Mouse (Mus musculus) heart, embryonic 12.5 days (tissue): ENCODE measurements around the gene Patz1. TPM values are rescaled to one million over a fixed set of nuclear protein-coding genes. Genes with fewer than 3 reads are reported as not detected.
A peak's percentile ranks its signal among the peaks of the same experiment; 100 is the strongest.

Experiments used
- ATAC-seq: fragments of 200-750 bp; cut with Nextera tagmentation; 2 replicates; pipeline ENCODE4 v1.8.0; 2017; ENCODE audit warnings: moderate TSS enrichment, moderate library complexity; ENCODE audit not compliant: insufficient number of reproducible peaks, low FRiP score
- H3K27ac ChIP-seq: fragments of 300-500 bp; sonication (generic); 2 replicates; pipeline ENCODE4 v1.5.1; 2016; ENCODE audit warnings: mild to moderate bottlenecking, moderate library complexity; ENCODE audit not compliant: poor library complexity, severe bottlenecking
- H3K27me3 ChIP-seq: fragments of 300-500 bp; sonication (generic); replicated peaks from 2 replicates; pipeline ENCODE4 v1.6.1; 2016; ENCODE audit warnings: mild to moderate bottlenecking, moderate library complexity
- H3K36me3 ChIP-seq: fragments of 300-500 bp; sonication (generic); 2 replicates; pipeline ENCODE4 v1.6.1; 2016; ENCODE audit warnings: mild to moderate bottlenecking, moderate library complexity
- H3K4me1 ChIP-seq: fragments of 300-500 bp; sonication (generic); replicated peaks from 2 replicates; pipeline ENCODE4 v1.6.1; 2016; ENCODE audit warnings: mild to moderate bottlenecking
- H3K4me2 ChIP-seq: fragments of 300-500 bp; sonication (generic); 2 replicates; pipeline ENCODE4 v1.6.1; 2016; ENCODE audit warnings: mild to moderate bottlenecking, moderate library complexity
- H3K4me3 ChIP-seq: fragments of 300-500 bp; sonication (generic); 2 replicates; pipeline ENCODE4 v1.5.1; 2016; ENCODE audit warnings: mild to moderate bottlenecking
- H3K9ac ChIP-seq: fragments of 300-500 bp; sonication (generic); 2 replicates; pipeline ENCODE4 v1.6.1; 2016; ENCODE audit warnings: mild to moderate bottlenecking, moderate library complexity
- H3K9me3 ChIP-seq: fragments of 300-500 bp; sonication (generic); replicated peaks from 2 replicates; pipeline ENCODE4 v1.6.1; 2016; ENCODE audit warnings: mild to moderate bottlenecking, moderate library complexity
- WGBS: fragments of 180-500 bp; shearing (Covaris S2); methylation state at CpG from one replicate; pipeline ENCODE4 v1.1.7; 2016; 5-methylcytosine and 5-hydroxymethylcytosine counted together
- polyA plus RNA-seq: library from polyadenylated mRNA; unstranded; fragments of >200 nt; fragmentation: Nextera tagmentation; extraction: Ambion mirVana; gene quantifications from 2 replicates; pipeline ENCODE4 v1.2.1, GENCODE M21; 2016

Patz1 gene
- polyA plus RNA-seq, 1 experiment from 2014 or later, result 35.6 TPM

DNA sequence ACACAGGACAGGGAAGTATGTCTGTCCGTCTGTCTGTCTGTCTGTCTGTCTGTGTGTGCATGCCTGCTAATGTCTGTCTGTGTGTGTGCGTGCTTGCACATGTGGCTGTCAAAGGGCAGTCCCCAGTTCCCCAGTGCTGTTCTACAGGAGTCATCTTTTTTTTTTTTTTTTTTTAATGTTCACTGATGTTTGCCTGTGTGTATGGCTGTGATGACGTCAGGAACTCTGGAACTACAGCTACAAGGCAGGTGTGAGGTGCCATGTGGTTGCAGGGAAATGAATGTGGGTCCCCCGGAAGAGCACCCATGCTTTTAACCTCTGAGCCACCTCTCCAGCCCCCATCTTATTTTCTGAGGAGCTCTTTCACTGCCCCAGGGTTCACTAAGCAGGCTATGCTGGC is 21.2 kb downstream of the Patz1 start:
- H3K27ac ChIP-seq, result no peak overlapping the region
- H3K9me3 ChIP-seq, result no peaks in the 10 kb centered on the region
- H3K9ac ChIP-seq, result no peak overlapping the region
- peaks cover 73% of the 10 kb centered on the region for H3K36me3 ChIP-seq
- H3K27me3 ChIP-seq, result no peaks in the 10 kb centered on the region
- no peak overlapping the region for H3K4me2 ChIP-seq
- H3K4me1 ChIP-seq, result peaks cover 13% of the 10 kb centered on the region
- no peak overlapping the region for H3K4me3 ChIP-seq
- ATAC-seq, result no peak
- WGBS, result 93% methylated on average over 4 of the region's 4 CpGs

DNA sequence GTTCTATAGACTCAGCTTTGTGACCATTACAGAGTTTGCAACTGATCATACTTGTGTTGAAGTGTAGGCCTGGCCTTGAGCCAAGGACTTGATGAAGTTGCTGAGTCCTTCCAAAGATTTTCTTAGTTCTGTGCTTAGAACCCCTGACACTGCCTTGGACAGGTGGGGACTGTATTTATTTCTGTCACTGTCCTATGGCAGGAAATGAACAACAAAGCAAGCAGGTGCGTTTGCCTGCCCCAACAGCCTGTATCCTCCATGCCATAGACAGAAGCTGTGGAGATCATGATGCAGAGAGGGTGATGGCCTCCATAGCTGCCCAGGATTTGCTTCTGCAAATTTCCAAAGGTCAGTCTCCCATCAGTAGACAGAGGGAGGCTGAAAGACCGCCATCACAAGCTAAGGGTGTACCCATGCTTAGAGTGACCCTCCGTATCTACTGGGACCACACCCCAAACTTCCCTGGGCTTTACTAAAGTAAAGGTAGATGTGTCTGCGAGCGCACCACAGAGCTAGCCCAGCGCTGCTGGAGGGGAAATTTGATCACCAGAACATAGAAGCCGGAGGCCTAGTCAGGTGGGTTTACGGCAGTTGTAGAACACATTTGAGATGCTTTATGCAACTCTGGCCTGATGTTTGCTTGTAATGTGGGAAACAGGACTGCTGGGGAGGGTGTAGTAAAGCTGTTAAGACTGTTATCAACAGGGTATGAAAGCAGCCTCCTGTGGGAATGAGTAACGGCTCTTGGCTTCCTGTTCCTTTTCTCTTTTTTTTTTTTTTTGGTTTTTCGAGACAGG is 22.3 kb downstream of the Patz1 start:
- no peak overlapping the region for H3K9ac ChIP-seq
- H3K4me1 ChIP-seq, result peaks cover 13% of the 10 kb centered on the region
- WGBS, result 76% methylated on average over 10 of the region's 10 CpGs
- H3K27ac ChIP-seq, result no peak overlapping the region
- peaks cover 62% of the 10 kb centered on the region for H3K36me3 ChIP-seq
- ATAC-seq, result no peak
- no peak overlapping the region for H3K4me3 ChIP-seq
- H3K9me3 ChIP-seq, result no peaks in the 10 kb centered on the region
- H3K4me2 ChIP-seq, result no peak overlapping the region
- no peaks in the 10 kb centered on the region for H3K27me3 ChIP-seq

DNA sequence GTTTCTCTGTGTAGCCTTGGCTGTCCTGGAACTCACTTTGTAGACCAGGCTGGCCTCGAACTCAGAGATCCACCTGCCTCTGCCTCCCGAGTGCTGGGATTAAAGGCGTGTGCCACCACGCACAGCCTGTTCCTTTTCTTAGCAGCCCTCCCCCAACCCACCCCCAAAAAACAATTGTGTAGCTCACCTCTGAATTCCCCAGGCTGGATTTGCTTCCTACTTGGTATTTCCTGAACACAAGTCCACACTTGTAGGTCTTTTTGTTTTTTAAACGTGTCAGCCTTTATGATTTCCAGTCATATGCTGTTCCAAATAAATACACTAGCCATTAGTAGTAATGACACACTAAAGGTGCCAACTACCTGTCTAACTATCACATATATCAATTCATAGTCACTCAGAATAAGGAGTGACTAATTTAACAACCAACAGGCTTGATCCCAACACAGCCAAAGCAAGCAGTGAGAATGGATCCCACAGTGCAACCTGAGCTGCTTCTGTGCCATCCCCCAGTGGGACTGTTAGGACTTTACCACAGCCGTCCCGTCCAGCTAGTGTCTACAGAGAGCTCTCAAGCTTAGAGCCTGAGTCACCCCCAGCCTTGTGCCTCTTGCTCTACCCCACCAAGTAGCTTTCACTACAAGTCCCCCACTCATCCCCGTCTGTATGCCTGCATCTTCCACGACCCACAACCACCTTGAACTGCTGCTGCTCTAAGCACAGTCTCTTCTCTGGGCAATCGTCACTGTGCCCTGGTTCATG is 23.1 kb downstream of the Patz1 start:
- Histone ChIP-seq H3K4me3 (no peak overlapping the region), H3K27ac (no peak overlapping the region), H3K9me3 (no peaks in the 10 kb centered on the region), H3K4me1 (peaks cover 13% of the 10 kb centered on the region), H3K27me3 (no peaks in the 10 kb centered on the region), H3K36me3 (peaks cover 55% of the 10 kb centered on the region), H3K4me2 (no peak overlapping the region), H3K9ac (no peak overlapping the region)
- WGBS, result 82% methylated on average over 10 of the region's 10 CpGs
- ATAC-seq, result no peak

DNA sequence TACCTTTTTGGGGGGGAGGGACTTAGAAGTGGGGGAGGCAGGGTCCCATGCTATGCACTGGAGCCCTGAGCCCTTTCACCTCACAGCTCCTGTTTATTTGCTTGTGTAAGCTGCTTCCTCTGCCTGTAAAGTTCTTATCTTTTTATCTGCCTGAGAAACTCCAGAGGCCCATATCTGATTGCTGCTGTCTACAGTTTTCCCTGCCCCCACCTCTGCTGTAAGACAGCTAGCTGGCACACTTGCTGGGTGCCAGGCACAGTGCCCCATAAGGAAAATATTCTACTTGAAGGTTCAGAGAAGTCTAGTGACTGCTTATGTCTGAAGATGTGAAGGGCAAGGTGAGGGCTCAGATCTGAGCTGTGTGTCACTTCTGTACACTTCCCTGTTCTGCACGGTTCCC is 24.6 kb downstream of the Patz1 start:
- Histone ChIP-seq H3K9me3 (no peaks in the 10 kb centered on the region; the same call in 1 of the 2 replicates), H3K27ac (no peak overlapping the region), H3K36me3 (peaks cover 49% of the 10 kb centered on the region), H3K4me1 (peaks cover 13% of the 10 kb centered on the region), H3K27me3 (no peaks in the 10 kb centered on the region), H3K9ac (no peak overlapping the region), H3K4me2 (no peak overlapping the region), H3K4me3 (no peak overlapping the region)
- WGBS, result 76% methylated on average over 1 of the region's 1 CpGs
- no peak for ATAC-seq

DNA sequence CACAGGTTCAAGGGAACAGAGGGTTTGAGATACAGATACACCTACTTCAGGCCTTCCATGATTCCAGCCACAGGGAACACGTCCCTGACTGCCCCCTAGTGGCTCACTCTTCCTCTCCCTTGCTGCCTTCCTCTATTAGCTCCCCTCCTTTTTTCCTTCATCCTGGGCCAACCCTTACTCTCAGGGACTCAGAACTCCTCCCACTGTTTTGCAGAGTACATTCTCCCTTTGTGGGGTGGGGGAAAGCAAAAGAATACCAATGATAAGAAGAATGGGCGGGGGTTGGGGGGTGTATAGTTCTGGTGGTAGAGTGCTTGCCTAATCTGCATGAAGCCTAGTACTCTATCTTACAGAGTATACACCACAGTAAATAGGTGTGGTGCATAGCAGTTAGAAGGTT is 25.5 kb downstream of the Patz1 start:
- ATAC-seq, result peak; percentile 45
- Histone ChIP-seq H3K4me2 (no peak overlapping the region), H3K9ac (no peak overlapping the region), H3K9me3 (no peaks in the 10 kb centered on the region; the same call in 1 of the 2 replicates), H3K27ac (no peak overlapping the region), H3K27me3 (no peaks in the 10 kb centered on the region), H3K4me3 (no peak overlapping the region), H3K4me1 (peaks cover 13% of the 10 kb centered on the region), H3K36me3 (peaks cover 40% of the 10 kb centered on the region)
- 25% methylated on average over 2 of the region's 2 CpGs for WGBS

DNA sequence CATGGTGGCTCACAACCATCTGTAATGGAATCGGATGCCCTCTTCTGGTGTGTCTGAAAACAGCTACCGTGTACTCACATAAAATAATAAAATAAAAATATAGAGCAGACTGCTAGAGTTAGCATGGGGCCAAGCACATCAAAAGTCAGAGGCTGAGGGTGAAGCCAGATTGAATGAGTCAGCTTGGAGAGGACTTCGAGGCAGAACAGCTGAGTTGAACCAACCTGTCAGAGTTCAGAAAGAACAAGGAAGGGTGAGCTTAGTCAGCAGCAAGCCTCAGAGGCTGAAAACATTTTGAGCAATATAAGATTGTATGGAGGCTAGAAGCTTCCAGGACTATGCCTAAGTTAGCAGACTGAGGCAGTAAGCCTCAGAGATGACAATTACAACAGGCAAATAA is 29.6 kb downstream of the Patz1 start:
- Histone ChIP-seq H3K36me3 (peaks cover 14% of the 10 kb centered on the region), H3K9ac (no peak overlapping the region), H3K4me1 (no peaks in the 10 kb centered on the region), H3K9me3 (no peaks in the 10 kb centered on the region; the same call in 1 of the 2 replicates), H3K4me3 (no peak overlapping the region), H3K4me2 (no peak overlapping the region), H3K27me3 (no peaks in the 10 kb centered on the region), H3K27ac (no peak overlapping the region)
- WGBS, result 84% methylated on average over 3 of the region's 3 CpGs
- ATAC-seq, result no peak

DNA sequence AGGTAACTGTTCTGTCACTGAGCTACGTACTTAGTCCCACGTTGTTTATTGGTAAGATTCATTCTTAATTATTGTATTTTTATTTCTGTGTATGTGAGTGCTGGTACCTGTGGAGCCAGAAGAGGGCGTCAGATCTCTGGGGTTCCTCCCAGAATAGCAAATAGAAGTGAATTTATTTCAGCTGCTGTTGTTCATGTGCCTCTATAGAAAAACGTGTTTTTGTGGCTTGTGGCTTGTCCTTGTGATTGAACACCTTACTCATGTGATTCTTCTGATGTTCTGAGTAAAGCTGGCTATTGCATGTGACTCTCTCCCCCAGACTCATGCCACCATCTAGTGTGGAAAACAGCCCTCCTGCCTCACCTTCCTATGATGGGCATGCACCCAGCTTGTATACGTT is 39.6 kb downstream of the Patz1 start:
- ATAC-seq, result no peak
- Histone ChIP-seq H3K27ac (no peak overlapping the region), H3K36me3 (peaks cover 2% of the 10 kb centered on the region; the same call in 1 of the 2 replicates), H3K4me1 (peaks cover 26% of the 10 kb centered on the region), H3K9me3 (no peaks in the 10 kb centered on the region), H3K9ac (no peak overlapping the region), H3K27me3 (no peaks in the 10 kb centered on the region), H3K4me2 (no peak overlapping the region), H3K4me3 (no peak overlapping the region)
- 73% methylated on average over 5 of the region's 5 CpGs for WGBS

DNA sequence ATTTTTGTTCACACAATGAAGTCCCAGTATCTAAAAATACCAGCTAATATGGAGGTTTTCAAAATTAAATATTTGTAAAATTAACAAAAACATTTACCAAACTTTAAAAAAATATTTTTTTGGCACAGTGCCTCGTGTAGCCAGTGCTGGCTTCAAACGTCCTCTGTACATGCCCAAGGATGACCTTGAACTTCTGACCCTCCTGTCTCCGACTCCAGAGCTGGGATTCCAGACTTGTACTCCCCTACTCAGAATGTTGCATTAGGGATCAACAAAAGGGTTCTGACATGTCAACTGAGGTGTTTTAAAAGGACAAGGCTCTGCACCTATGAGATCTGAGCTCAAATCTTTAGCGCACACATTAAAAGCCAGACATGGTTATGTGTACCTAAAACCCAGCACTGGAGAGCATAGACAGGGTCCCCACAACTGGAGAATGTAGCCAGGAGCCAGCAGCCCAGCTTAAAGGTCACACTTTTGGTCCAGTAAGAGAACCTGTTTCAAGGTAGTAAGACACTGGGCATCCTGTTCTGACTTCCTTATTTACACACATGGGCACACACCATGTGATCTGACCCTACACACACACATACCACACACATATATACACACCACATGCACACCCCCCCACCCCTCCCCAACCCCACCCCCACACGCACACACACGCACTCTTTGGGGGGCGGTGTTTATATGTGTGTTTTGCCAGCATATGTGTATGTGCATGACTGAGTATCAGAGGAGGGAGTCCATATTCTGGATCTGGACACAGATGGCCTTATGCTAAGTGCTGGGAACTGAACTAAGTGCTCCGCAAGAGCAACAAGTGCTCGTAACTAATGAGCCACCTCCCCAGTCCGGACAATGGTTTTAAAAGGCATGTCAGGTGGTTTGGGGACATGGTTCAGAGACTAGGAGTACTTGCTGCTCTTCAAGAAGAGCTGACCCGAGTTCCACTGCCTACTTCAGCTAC is 40.4 kb downstream of the Patz1 start:
- peaks cover 26% of the 10 kb centered on the region for H3K4me1 ChIP-seq
- ATAC-seq, result no peak
- no peak overlapping the region for H3K4me3 ChIP-seq
- H3K36me3 ChIP-seq, result peaks cover 3% of the 10 kb centered on the region; the same call in 1 of the 2 replicates
- no peak overlapping the region for H3K9ac ChIP-seq
- H3K4me2 ChIP-seq, result no peak overlapping the region
- no peaks in the 10 kb centered on the region for H3K9me3 ChIP-seq
- no peaks in the 10 kb centered on the region for H3K27me3 ChIP-seq
- 70% methylated on average over 11 of the region's 11 CpGs for WGBS
- H3K27ac ChIP-seq, result no peak overlapping the region

DNA sequence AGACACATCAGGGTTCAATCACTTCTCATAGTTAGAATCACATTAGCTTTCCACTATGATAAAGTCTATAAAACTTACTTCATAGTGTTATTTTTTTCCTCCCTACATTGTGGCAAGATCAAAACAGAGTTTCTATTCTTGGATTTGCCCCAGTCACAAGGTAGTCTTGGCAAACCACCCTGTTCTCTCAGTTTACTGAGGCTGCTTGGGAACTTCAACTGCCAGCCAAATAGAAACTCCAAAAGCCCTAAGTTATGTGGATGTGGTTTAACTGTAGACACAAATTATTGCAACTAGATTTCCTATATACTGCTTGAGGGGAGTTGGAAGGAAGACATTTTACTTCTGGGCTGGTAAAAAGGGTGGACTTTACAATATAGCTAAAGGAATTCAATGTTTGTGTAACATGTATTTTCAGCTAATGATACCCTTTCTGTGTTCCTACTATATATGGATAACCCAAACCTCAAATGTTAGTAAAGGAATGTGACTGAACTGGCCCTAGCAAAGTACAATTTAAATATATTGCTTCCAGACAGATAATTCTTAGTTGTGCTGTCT is 41.3 kb downstream of the Patz1 start, which contains the start of gene Pik3ip1:
TSS of gene Pik3ip1 (plus strand) at position 511 of the 561 bp plus-strand sequence.
- Histone ChIP-seq H3K9ac (peak within 1 kb of the TSS; percentile 81), H3K4me3 (peak within 1 kb of the TSS; percentile 50), H3K4me1 (peaks cover 35% of the 10 kb centered on the region), H3K36me3 (0 out of 2 replicates have a peak, but pooled peaks cover 6% of the 10 kb centered on the region), H3K27ac (peak within 1 kb of the TSS; percentile 44), H3K27me3 (no peaks in the 10 kb centered on the region), H3K9me3 (no peaks in the 10 kb centered on the region), H3K4me2 (peak within 1 kb of the TSS; percentile 89)
- ATAC-seq, result no peak

DNA sequence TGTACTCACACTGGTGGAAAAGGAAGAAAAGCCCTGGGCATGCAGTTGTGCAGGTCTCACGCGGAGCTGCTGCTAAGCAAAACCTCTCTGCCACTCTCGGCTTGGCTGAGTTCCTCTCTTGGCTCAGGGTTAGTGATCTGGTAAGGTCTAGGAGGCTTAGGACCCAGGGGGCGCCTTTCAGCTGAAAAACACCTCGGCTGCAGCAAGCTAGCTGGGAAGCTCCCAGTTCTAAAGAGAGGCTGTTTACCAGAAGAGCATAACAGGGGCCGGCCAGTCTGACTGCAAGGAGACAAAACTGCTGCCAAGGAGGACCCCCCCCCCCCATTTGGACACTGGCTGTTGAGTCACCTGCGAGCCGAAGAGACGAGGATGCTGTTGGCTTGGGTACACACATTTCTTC is 41.9 kb downstream of the Patz1 start:
- 0% methylated on average over 9 of the region's 9 CpGs for WGBS
- no peaks in the 10 kb centered on the region for H3K9me3 ChIP-seq

More for the DNA sequence above, 41.9 kb downstream of the Patz1 start:
- H3K36me3 ChIP-seq, result 0 out of 2 replicates have a peak, but pooled peaks cover 6% of the 10 kb centered on the region
- no peak for ATAC-seq
- peaks cover 41% of the 10 kb centered on the region for H3K4me1 ChIP-seq
- H3K27me3 ChIP-seq, result no peaks in the 10 kb centered on the region
- peak overlapping the region; percentile 50 for H3K4me3 ChIP-seq
- peak overlapping the region; percentile 44; the same call in 1 of the 2 replicates for H3K27ac ChIP-seq
- peak overlapping the region; percentile 81 for H3K9ac ChIP-seq
- H3K4me2 ChIP-seq, result peak overlapping the region; percentile 89
